Mouse (Mus musculus) erythroblast, embryonic 14.5 days (primary cell): ENCODE data around the gene Arsg.

Experiments used
- GATA1 ChIP-seq: IDR thresholded peaks from 2 replicates; pipeline ENCODE4 v1.6.1; 2012; ENCODE audit warnings: low read length, inconsistent platforms, mixed read lengths
- TAL1 ChIP-seq: IDR thresholded peaks from 3 replicates; pipeline ENCODE4 v1.6.1; 2012; ENCODE audit warnings: low read length, inconsistent platforms, mixed read lengths

DNA sequence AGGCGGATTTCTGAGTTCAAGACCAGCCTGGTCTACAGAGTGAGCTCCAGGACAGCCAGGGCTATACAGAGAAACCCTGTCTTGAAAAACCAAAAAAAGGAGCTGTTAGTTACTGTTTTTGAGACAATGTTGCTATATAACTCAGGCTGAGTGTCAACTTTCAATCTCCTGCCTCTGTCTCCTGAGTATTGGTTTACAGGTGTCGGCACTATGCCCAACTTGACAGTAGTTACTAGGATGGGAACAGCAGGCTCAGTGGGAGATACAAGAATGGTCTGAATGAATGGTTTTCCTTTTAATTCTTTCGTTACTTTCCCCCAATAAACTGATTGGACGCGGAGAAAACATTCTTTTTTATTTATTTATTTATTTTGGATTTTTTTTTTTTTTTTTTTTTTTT, 45.8 kb upstream of the Arsg start:
- TF ChIP-seq GATA1 (no peak), TAL1 (no peak)
